Mouse (Mus musculus) small intestine, adult 2 months (tissue): Measurements from ENCODE around the gene Fadd. TPM values are rescaled to one million over a fixed set of nuclear protein-coding genes. Genes with fewer than 3 reads are reported as not detected.

Source experiments
- H3K27ac ChIP-seq: fragments of 200-500 bp; 2 replicates; pipeline ENCODE4 v1.5.1; 2012; ENCODE audit warnings: low read depth, low read length, control low read depth, inconsistent platforms; ENCODE audit not compliant: insufficient read depth
- H3K27me3 ChIP-seq: fragments of 200-500 bp; 2 replicates; pipeline ENCODE4 v1.6.1; 2012; ENCODE audit warnings: mild to moderate bottlenecking, moderate library complexity, low read length, inconsistent platforms; ENCODE audit not compliant: control insufficient read depth, insufficient read depth
- H3K36me3 ChIP-seq: fragments of 200-500 bp; 2 replicates; pipeline ENCODE4 v1.6.1; 2012; ENCODE audit warnings: mild to moderate bottlenecking, low read length, control low read depth, inconsistent platforms; ENCODE audit not compliant: control insufficient read depth, insufficient read depth
- H3K4me1 ChIP-seq: fragments of 200-500 bp; 2 replicates; pipeline ENCODE4 v1.6.1; 2012; ENCODE audit warnings: low read length, inconsistent platforms, mixed read lengths; ENCODE audit not compliant: control insufficient read depth, insufficient read depth, insufficient read length
- H3K4me3 ChIP-seq: fragments of 200-500 bp; 2 replicates; pipeline ENCODE4 v1.5.1; 2012; ENCODE audit warnings: low read depth, mild to moderate bottlenecking, control low read depth, inconsistent platforms, low read length, moderate library complexity
- CTCF ChIP-seq: fragments of 200-500 bp; IDR thresholded peaks from 2 replicates; pipeline ENCODE4 v1.5.1; 2012; ENCODE audit warnings: low read depth, mild to moderate bottlenecking, control low read depth, inconsistent platforms, low read length, moderate library complexity, mixed read lengths; ENCODE audit not compliant: insufficient replicate concordance, insufficient read length; ENCODE audit errors: extremely low read depth
- POLR2A ChIP-seq: fragments of 200-500 bp; IDR thresholded peaks from 2 replicates; pipeline ENCODE4 v1.6.1; 2012; ENCODE audit warnings: low read depth, mild to moderate bottlenecking, control low read depth, inconsistent platforms, low read length, moderate library complexity
- WGBS: fragments of 180-500 bp; shearing (Covaris S2); methylation state at CpG from one replicate; pipeline ENCODE4 v1.1.7; 2018; 5-methylcytosine and 5-hydroxymethylcytosine counted together
- polyA plus RNA-seq: library from polyadenylated mRNA; depleted of rRNA; stranded (reverse); fragments of >200 nt; gene quantifications from 2 replicates; pipeline ENCODE4 v1.2.3, GENCODE M21; 2012

Fadd gene
- polyA plus RNA-seq, 1 experiment = 16.7 TPM

DNA sequence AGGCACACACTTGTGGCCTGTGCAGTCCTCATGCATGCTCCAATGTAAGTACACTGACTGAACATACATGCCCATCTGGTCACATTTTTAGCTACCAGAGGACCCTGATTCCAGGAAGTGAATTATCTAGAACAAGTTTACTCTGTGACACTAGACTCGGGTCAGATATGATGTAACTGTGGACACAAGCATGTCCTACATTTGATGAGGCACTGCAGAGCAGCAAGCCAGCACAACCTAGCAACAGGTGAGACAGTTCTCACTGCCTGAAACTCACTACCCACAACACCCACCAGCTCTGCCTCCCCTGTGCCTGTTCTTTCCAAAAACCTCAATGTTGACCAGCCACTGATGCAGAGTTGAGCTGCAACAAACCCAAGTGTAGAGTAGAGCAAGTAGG is 31.5 kb downstream of the Fadd start:
- Histone ChIP-seq H3K36me3 (peaks cover 14% of the 10 kb centered on the region), H3K27ac (no peak overlapping the region), H3K4me3 (no peak overlapping the region), H3K4me1 (peaks cover 6% of the 10 kb centered on the region; the same call in 1 of the 2 replicates), H3K27me3 (no peaks in the 10 kb centered on the region)
- WGBS = 21% methylated on average over 1 of the region's 1 CpGs
- TF ChIP-seq POLR2A = no peak
- no peak for TF ChIP-seq CTCF

DNA sequence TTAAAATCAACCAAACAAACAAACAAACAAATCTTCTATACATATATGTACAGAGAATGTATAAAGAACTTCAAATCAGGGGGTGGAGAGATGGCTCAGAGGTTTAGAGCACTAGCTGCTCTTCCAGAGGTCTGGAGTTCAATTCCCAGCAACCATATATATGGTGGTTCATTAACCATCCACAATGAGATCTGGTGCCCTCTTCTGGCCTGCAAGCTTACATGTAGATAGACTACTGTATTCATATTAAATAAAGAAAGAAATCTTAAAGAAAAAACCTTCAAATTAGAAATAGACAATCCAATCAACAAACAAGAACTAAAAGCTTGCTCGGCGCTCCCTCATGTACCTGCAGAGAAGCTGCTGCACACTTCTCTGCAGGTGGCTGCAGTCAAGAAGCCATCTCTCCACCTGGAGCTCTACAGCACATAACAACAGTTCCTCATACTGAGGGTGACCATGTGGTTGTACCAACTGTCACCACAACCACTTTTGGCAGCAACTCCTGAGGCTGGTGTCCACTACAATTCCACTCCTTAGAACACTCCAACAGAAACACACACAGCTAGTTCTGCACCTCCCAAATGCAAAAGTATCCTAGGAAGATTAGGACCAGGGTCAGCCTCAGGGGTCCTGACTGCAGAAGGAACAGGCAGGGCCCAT is 32.2 kb downstream of the Fadd start:
- Histone ChIP-seq H3K4me1 (peaks cover 6% of the 10 kb centered on the region; the same call in 1 of the 2 replicates), H3K4me3 (no peak overlapping the region), H3K27ac (no peak overlapping the region), H3K36me3 (peaks cover 17% of the 10 kb centered on the region), H3K27me3 (no peaks in the 10 kb centered on the region)
- WGBS = 95% methylated on average over 2 of the region's 2 CpGs
- TF ChIP-seq CTCF (no peak), POLR2A (no peak)

DNA sequence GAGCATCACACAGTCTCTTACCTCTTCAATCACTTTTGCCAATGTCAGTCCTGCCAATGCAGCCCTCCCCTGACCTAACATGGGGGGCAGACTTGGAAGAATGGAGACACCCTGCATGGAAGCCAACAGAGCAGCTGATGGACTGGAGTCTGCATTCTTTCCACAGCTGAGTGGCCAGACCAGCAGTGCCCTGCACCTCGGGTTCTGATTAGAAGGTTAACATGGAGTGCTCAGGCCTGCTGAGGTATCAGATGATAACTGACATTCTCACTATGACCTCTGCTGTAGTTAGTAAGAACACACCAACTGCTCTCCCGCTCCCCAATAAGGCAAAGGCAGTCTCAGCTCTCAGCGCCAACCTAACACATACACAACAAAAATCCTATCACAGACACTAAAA is 37.0 kb downstream of the Fadd start:
- Histone ChIP-seq H3K27me3 (no peaks in the 10 kb centered on the region), H3K4me1 (no peaks in the 10 kb centered on the region), H3K4me3 (no peak overlapping the region), H3K36me3 (peaks cover 12% of the 10 kb centered on the region), H3K27ac (no peak overlapping the region)
- TF ChIP-seq CTCF (no peak), POLR2A (no peak)
- whole genome bisulfite sequencing = 87% methylated on average over 3 of the region's 3 CpGs

DNA sequence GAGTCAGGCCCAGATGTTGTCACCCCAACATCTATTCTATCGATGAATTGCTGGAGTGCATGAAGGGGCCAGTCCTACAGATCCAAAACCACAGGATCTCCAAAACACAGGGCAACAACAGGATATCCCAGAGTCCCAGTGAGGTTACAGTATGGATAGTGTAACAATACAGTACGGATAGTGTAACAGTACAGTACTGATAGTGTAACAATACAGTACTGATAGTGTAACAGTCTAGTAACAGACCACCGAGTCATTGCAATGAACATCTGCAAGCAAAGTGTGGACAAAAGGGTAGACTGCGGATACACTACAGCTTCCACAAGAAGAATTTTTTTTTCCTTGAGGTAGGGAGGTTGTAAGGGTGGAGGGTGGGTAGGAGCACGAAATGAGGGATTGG is 40.9 kb downstream of the Fadd start:
- Histone ChIP-seq H3K4me3 (no peak overlapping the region), H3K36me3 (peaks cover 7% of the 10 kb centered on the region; the same call in 1 of the 2 replicates), H3K27me3 (no peaks in the 10 kb centered on the region), H3K4me1 (no peaks in the 10 kb centered on the region), H3K27ac (no peak overlapping the region)
- TF ChIP-seq CTCF (no peak), POLR2A (no peak)
- 94% methylated on average over 5 of the region's 5 CpGs for WGBS

DNA sequence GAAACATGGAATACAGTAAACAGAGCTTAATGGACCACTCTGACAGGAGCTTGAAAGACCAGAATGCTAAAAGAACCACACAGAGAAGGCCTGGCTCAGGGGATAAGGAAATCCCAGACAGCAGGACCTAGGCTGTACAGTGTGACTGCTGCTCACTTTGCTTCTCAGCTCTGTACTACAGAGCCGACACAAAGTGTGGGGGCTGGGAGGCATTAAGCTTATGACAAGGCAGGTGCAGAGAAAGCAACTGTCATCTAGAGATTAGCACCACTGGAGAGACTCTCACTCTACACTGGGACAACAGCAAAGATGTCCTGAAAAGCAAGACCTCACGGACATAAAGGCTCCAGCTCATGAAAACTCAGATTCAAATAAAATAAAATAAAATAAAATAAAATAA is 43.1 kb downstream of the Fadd start:
- TF ChIP-seq POLR2A (no peak), CTCF (no peak)
- no peak overlapping the region for H3K27ac ChIP-seq
- 78% methylated on average over 2 of the region's 2 CpGs for WGBS
- no peak overlapping the region for H3K4me3 ChIP-seq
- H3K4me1 ChIP-seq = no peaks in the 10 kb centered on the region
- H3K27me3 ChIP-seq = no peaks in the 10 kb centered on the region
- peaks cover 3% of the 10 kb centered on the region; the same call in 1 of the 2 replicates for H3K36me3 ChIP-seq

DNA sequence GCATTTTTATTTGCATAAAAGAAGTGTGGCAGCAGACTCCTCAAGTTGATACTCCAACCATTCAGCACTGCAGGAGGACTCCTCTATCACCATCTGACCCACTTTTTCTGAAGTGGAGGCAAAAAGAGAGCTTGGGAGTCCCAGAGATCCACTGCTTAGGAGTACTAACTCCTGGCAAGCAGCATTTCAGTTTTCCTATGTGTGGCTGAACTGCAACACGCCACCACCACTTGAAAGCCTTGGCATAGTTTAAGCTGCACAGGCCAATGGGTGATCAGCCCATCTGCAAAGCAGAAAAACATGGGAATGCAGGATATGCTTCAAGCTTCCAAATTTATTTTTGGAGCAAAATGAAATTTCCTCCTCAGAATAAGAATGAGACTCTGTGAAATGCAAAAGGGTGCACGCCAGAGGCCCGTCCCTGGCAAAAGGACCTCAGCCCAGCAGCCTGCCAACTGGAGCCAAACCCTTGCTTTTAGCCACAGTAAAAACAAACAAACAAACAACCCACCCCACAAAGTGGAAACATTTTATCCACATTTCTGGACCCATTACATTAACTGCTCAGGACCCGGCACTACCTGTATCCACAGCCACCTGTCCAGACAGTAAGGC is 44.1 kb downstream of the Fadd start:
- no peak overlapping the region for H3K27ac ChIP-seq
- H3K4me3 ChIP-seq = no peak overlapping the region
- no peaks in the 10 kb centered on the region for H3K4me1 ChIP-seq
- 85% methylated on average over 4 of the region's 4 CpGs for WGBS
- peaks cover 3% of the 10 kb centered on the region; the same call in 1 of the 2 replicates for H3K36me3 ChIP-seq
- H3K27me3 ChIP-seq = no peaks in the 10 kb centered on the region
- TF ChIP-seq POLR2A (no peak), CTCF (no peak)

DNA sequence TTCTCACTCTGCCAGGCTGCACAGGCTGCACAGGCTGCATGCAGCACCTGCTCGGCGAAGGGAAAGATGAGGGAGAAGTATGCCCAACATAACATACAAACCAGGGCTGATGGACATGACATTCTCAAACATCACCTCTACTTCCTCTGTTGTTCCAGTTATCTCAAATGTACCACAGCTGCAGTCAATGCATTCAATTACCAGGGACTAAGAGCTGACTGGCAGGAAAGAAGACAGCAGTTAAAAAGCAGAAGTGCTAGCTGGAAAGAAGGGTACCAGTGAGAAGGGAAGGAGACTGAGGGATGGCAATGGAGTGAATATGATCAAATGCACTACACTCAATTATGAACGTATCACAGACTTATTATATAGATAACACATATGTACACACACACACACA is 45.9 kb downstream of the Fadd start:
- Histone ChIP-seq H3K4me1 (peaks cover 3% of the 10 kb centered on the region; the same call in 1 of the 2 replicates), H3K4me3 (no peak overlapping the region), H3K27ac (no peak overlapping the region), H3K36me3 (peaks cover 3% of the 10 kb centered on the region; the same call in 1 of the 2 replicates), H3K27me3 (no peaks in the 10 kb centered on the region)
- 83% methylated on average over 3 of the region's 3 CpGs for WGBS
- TF ChIP-seq POLR2A (no peak), CTCF (no peak)

DNA sequence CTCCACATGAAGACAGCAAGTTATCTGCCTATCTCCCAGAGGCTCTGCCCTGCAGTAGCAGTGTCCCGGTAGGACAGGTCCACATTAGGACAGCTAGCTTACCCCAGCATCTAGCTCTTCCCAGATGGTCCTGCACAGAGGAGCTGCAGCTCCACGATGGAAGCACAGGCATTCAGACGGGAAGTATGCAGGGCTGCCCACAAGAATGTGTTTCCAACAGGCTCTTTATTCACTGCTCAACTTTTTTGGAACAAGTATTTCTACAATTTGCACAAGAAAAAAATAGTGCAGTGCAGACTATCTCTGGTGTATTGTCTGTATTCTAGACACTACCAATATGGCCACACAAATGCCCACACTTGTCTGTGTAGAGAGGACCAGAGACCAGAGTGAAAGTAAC is 47.5 kb downstream of the Fadd start:
- Histone ChIP-seq H3K36me3 (0 out of 2 replicates have a peak, but pooled peaks cover 2% of the 10 kb centered on the region), H3K4me1 (peaks cover 3% of the 10 kb centered on the region; the same call in 1 of the 2 replicates), H3K27ac (no peak overlapping the region), H3K27me3 (no peaks in the 10 kb centered on the region), H3K4me3 (no peak overlapping the region)
- TF ChIP-seq CTCF (no peak), POLR2A (no peak)
- 60% methylated on average over 3 of the region's 3 CpGs for WGBS
